17 mouse cellular contexts compared by ENCODE assay signal in the genomic region with DNA sequence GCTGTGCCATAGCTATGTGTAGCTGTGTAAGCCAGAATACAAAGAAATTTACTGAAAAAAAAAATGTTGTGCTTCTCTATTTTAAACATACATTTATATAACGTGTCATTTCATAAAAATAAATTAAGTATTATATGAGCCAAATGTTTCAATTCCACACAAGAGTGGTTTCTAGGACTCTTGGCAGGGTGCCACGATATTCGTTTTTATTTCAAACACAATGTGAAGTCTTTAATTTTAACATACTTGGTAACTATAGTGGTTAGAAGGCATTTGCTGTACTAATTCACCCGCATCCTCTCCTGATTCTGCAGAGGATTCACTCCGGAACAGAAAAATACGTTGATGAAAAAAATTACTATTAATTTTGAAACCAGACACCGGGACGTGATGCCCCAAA.
DNase-seq lines count a peak whose midpoint lies in the region; ATAC-seq and TF ChIP-seq lines count a peak whose summit lies in the region.
"Had no signal": no experiment of that assay in that cellular context is flagged by ENCODE, and none has a peak within 500 bp of the region (broad histone marks: within the 10 kb centered on the region; RNA-seq: fewer than 3 reads in every experiment).

No protein-coding gene starts in this region.

- WGBS in hindbrain, postnatal 0 days: 50% methylated on average over 8 of the region's 8 CpGs
- WGBS in hindbrain, embryonic 16.5 days: 55% methylated on average over 8 of the region's 8 CpGs
- 62% methylated on average over 8 of the region's 8 CpGs for WGBS in limb, embryonic 13.5 days
- WGBS in limb, embryonic 10.5 days: 93% methylated on average over 8 of the region's 8 CpGs

- no peak for TF ChIP-seq CTCF in hindbrain, postnatal 0 days (IDR thresholded peaks at IDR 0.05; ENCODE audit: low read depth)

- H3K27me3 ChIP-seq in hindbrain, postnatal 0 days (ENCODE audit: insufficient read depth, low read length): no peaks in the 10 kb centered on the region
- no peaks in the 10 kb centered on the region for H3K27me3 ChIP-seq in hindbrain, embryonic 16.5 days (replicated peaks; ENCODE audit: control insufficient read depth, insufficient read depth, low read length)
- H3K27me3 ChIP-seq in limb, embryonic 13.5 days: 0 out of 2 replicates have a peak, but pooled peaks cover 2% of the 10 kb centered on the region
- no peaks in the 10 kb centered on the region for H3K27me3 ChIP-seq in limb, embryonic 10.5 days (ENCODE audit: low read depth, poor library complexity, severe bottlenecking)
- H3K27me3 ChIP-seq: heart, embryonic 15.5 days; hindbrain, embryonic 12.5 days had no signal

- no peak overlapping the region for H3K4me3 ChIP-seq in hindbrain, postnatal 0 days (ENCODE audit: low read length)
- no peak overlapping the region for H3K4me3 ChIP-seq in hindbrain, embryonic 16.5 days (ENCODE audit: low read length)
- H3K4me3 ChIP-seq in limb, embryonic 13.5 days: no peak overlapping the region
- no peak overlapping the region for H3K4me3 ChIP-seq in limb, embryonic 10.5 days
- H3K4me3 ChIP-seq: heart, embryonic 15.5 days; hindbrain, embryonic 12.5 days had no signal

- no peak overlapping the region for H3K27ac ChIP-seq in hindbrain, postnatal 0 days
- H3K27ac ChIP-seq in hindbrain, embryonic 16.5 days (ENCODE audit: low read depth, low read length): no peak overlapping the region
- peak overlapping the region; percentile 63; the same call in 1 of the 2 replicates for H3K27ac ChIP-seq in limb, embryonic 13.5 days
- H3K27ac ChIP-seq in limb, embryonic 10.5 days: no peak overlapping the region
- H3K27ac ChIP-seq: heart, embryonic 15.5 days; liver, embryonic 14.5 days had no signal

- no peak for ATAC-seq in hindbrain, postnatal 0 days
- ATAC-seq in hindbrain, embryonic 16.5 days: no peak
- no peak for ATAC-seq in limb, embryonic 13.5 days (ENCODE audit: low FRiP score, low read depth)
- ATAC-seq: CD4-positive, CD25-positive, alpha-beta regulatory T cell, adult 4 months had no signal

- DNase-seq in hindbrain, postnatal 0 days (ENCODE audit: low spot score): peak; percentile 36
- no peak for DNase-seq in limb, embryonic 10.5 days (ENCODE audit: low spot score)
- peak; percentile 50 to 55 for DNase-seq in right cerebral cortex, postnatal 10 days (ENCODE audit: low spot score in 2 of 2)
- no peak for DNase-seq in right cerebral cortex, postnatal 25 days
- peak; percentile 10 for DNase-seq in telencephalon, adult 2 months (ENCODE audit: low read depth, low spot score)
- DNase-seq in retina, embryonic 14.5 days (ENCODE audit: low spot score): no peak
- DNase-seq: adrenal gland, adult 8-10 months; gastrocnemius, postnatal 25 days; kidney, adult 11 months; kidney, postnatal 36 days; retina, postnatal 1 day had no signal

- H3K9me3 ChIP-seq in hindbrain, postnatal 0 days (ENCODE audit: low read length): no peaks in the 10 kb centered on the region
- no peaks in the 10 kb centered on the region for H3K9me3 ChIP-seq in hindbrain, embryonic 16.5 days (ENCODE audit: control insufficient read depth, low read length)
- H3K9me3 ChIP-seq in limb, embryonic 13.5 days: no peaks in the 10 kb centered on the region
- no peaks in the 10 kb centered on the region for H3K9me3 ChIP-seq in limb, embryonic 10.5 days (replicated peaks)
- H3K9me3 ChIP-seq: heart, embryonic 15.5 days; hindbrain, embryonic 12.5 days had no signal

- peaks cover 7% of the 10 kb centered on the region; the same call in 1 of the 2 replicates for H3K4me1 ChIP-seq in hindbrain, postnatal 0 days (ENCODE audit: insufficient read depth, low read length)
- peaks cover 6% of the 10 kb centered on the region; the same call in 1 of the 2 replicates for H3K4me1 ChIP-seq in hindbrain, embryonic 16.5 days (ENCODE audit: control insufficient read depth, insufficient read depth, low read depth, low read length)
- peaks cover 28% of the 10 kb centered on the region for H3K4me1 ChIP-seq in limb, embryonic 13.5 days
- peaks cover 14% of the 10 kb centered on the region; the same call in 1 of the 2 replicates for H3K4me1 ChIP-seq in limb, embryonic 10.5 days
- H3K4me1 ChIP-seq: heart, embryonic 15.5 days had no signal

- H3K9ac ChIP-seq in hindbrain, postnatal 0 days (replicated peaks; ENCODE audit: low read length): no peak overlapping the region
- no peak overlapping the region for H3K9ac ChIP-seq in hindbrain, embryonic 16.5 days (ENCODE audit: low read depth, low read length)
- H3K9ac ChIP-seq in limb, embryonic 13.5 days: no peak overlapping the region
- H3K9ac ChIP-seq: heart, embryonic 15.5 days; hindbrain, embryonic 12.5 days; liver, embryonic 14.5 days had no signal

- peak overlapping the region; percentile 44; the same call in 1 of the 2 replicates for H3K4me2 ChIP-seq in hindbrain, postnatal 0 days (ENCODE audit: low read depth, low read length)
- no peak overlapping the region; the same call in 1 of the 2 replicates for H3K4me2 ChIP-seq in hindbrain, embryonic 16.5 days (ENCODE audit: low read length)
- H3K4me2 ChIP-seq in limb, embryonic 13.5 days (replicated peaks): no peak overlapping the region; the same call in 1 of the 2 replicates
- H3K4me2 ChIP-seq: heart, embryonic 15.5 days had no signal

- no peaks in the 10 kb centered on the region for H3K36me3 ChIP-seq in hindbrain, postnatal 0 days (ENCODE audit: insufficient read depth, low read length)
- H3K36me3 ChIP-seq in hindbrain, embryonic 16.5 days (ENCODE audit: control insufficient read depth, insufficient read depth, low read length): no peaks in the 10 kb centered on the region
- H3K36me3 ChIP-seq in limb, embryonic 13.5 days: no peaks in the 10 kb centered on the region
- H3K36me3 ChIP-seq in limb, embryonic 10.5 days: no peaks in the 10 kb centered on the region
- H3K36me3 ChIP-seq: heart, embryonic 15.5 days; hindbrain, embryonic 12.5 days had no signal

Comparison
In these comparisons a context has a peak if more than half of its experiments do, and no peak if none do; other contexts are left out.
1. DNase-seq: peak in hindbrain, postnatal 0 days (single experiment), right cerebral cortex, postnatal 10 days (2 of 2) and telencephalon, adult 2 months (single experiment); none in limb, embryonic 10.5 days (single experiment), right cerebral cortex, postnatal 25 days (single experiment) and retina, embryonic 14.5 days (single experiment).